Mouse (Mus musculus) heart, adult 2 months (tissue): ENCODE data around the gene Parg. TPM values are rescaled to one million over a fixed set of nuclear protein-coding genes. Genes with fewer than 3 reads are reported as not detected.

Source experiments
- DNase-seq, 2 experiments: peaks; one replicate each; pipeline ENCODE4 v3.0.0; 2021
- H3K27ac ChIP-seq: fragments of 200-600 bp; 2 replicates; pipeline ENCODE4 v1.8.1; 2022
- H3K27me3 ChIP-seq: fragments of 200-500 bp; 2 replicates; pipeline ENCODE4 v1.6.1; 2012; ENCODE audit warnings: mild to moderate bottlenecking, low read length, inconsistent platforms, mixed read lengths; ENCODE audit not compliant: control insufficient read depth, insufficient read depth
- H3K36me3 ChIP-seq: fragments of 200-500 bp; 2 replicates; pipeline ENCODE4 v1.6.1; 2012; ENCODE audit warnings: low read length, inconsistent platforms; ENCODE audit not compliant: control insufficient read depth, insufficient read depth
- H3K4me1 ChIP-seq: fragments of 200-500 bp; 2 replicates; pipeline ENCODE4 v1.6.1; 2011; ENCODE audit warnings: low read length; ENCODE audit not compliant: control insufficient read depth, insufficient read depth
- H3K4me3 ChIP-seq: fragments of 200-600 bp; 2 replicates; pipeline ENCODE4 v1.8.1; 2022
- H3K79me2 ChIP-seq: fragments of 200-500 bp; replicated peaks from 2 replicates; pipeline ENCODE4 v1.6.1; 2012; ENCODE audit warnings: mild to moderate bottlenecking, inconsistent platforms, low read length, moderate library complexity, mixed read lengths; ENCODE audit not compliant: control insufficient read depth, insufficient read depth
- H3K9ac ChIP-seq: fragments of 200-500 bp; 2 replicates; pipeline ENCODE4 v1.6.1; 2012; ENCODE audit warnings: low read depth, mild to moderate bottlenecking, control low read depth, inconsistent platforms, low read length, mixed read lengths
- CTCF ChIP-seq: fragments of 200-600 bp; IDR thresholded peaks from 2 replicates; pipeline ENCODE4 v1.8.1; 2022; ENCODE audit warnings: antibody characterized with exemption, mild to moderate bottlenecking, moderate library complexity
- EP300 ChIP-seq: fragments of 200-500 bp; IDR thresholded peaks from 2 replicates; pipeline ENCODE4 v1.6.1; 2011; ENCODE audit warnings: low read depth, low read length, control low read depth; ENCODE audit not compliant: insufficient read depth
- POLR2A ChIP-seq: fragments of 200-500 bp; IDR thresholded peaks from 2 replicates; pipeline ENCODE4 v1.6.1; 2011; ENCODE audit warnings: mild to moderate bottlenecking, low read depth, low read length, control low read depth; ENCODE audit not compliant: insufficient read depth
- WGBS: fragments of 180-500 bp; shearing (Covaris S2); methylation state at CpG from one replicate; pipeline ENCODE4 v1.1.7; 2018; 5-methylcytosine and 5-hydroxymethylcytosine counted together
- intact Hi-C: fragments of 180-260 bp; cut with DNase I; formaldehyde crosslinking; loops from one replicate; pipeline ENCODE4 v1.15.1; 2025
- polyA plus RNA-seq: library from polyadenylated mRNA; depleted of rRNA; stranded (reverse); fragments of >200 nt; gene quantifications from 2 replicates; pipeline ENCODE4 v1.2.3, GENCODE M21; 2012
- total RNA-seq, 2 experiments: library from RNA; stranded (reverse); gene quantifications; 2 replicates each; pipeline ENCODE4 v1.2.3; 2021

Gene Parg
- total and polyA plus RNA-seq, 3 experiments = 3.7 to 21.2 (median 20.0) TPM

- no peak for DNase-seq
- H3K9ac ChIP-seq = no peak overlapping the region
- no peaks in the 10 kb centered on the region for H3K4me1 ChIP-seq
- H3K4me3 ChIP-seq = no peak overlapping the region
- TF ChIP-seq EP300 (no peak), POLR2A (no peak), CTCF (no peak)
- H3K36me3 ChIP-seq = peaks cover 3% of the 10 kb centered on the region; the same call in 1 of the 2 replicates
- 67% methylated on average over 2 of the region's 2 CpGs for WGBS
- intact Hi-C loops = no loop called here
- no peaks in the 10 kb centered on the region for H3K27me3 ChIP-seq
- H3K27ac ChIP-seq = no peak overlapping the region
- no peaks in the 10 kb centered on the region for H3K79me2 ChIP-seq
Observed at GRCm38 (mm10) chr14:32268999-32269398, 67.2 kb downstream of the Parg start.

- no peaks in the 10 kb centered on the region for H3K4me1 ChIP-seq
- DNase-seq = no peak
- 94% methylated on average over 4 of the region's 4 CpGs for WGBS
- H3K79me2 ChIP-seq = no peaks in the 10 kb centered on the region
- no peak overlapping the region for H3K27ac ChIP-seq
- TF ChIP-seq EP300 (no peak), CTCF (peak; percentile 15; the same call in 1 of the 2 replicates)
- H3K36me3 ChIP-seq = peaks cover 3% of the 10 kb centered on the region; the same call in 1 of the 2 replicates
- intact Hi-C loops = no loop called here
- H3K27me3 ChIP-seq = no peaks in the 10 kb centered on the region
- H3K4me3 ChIP-seq = no peak overlapping the region
- H3K9ac ChIP-seq = no peak overlapping the region
Observed at GRCm38 (mm10) chr14:32269589-32269988, 67.8 kb downstream of the Parg start.

- DNase-seq = no peak
- no peaks in the 10 kb centered on the region for H3K79me2 ChIP-seq
- WGBS = 76% methylated on average over 12 of the region's 12 CpGs
- TF ChIP-seq POLR2A (no peak), EP300 (no peak), CTCF (no peak)
- H3K27ac ChIP-seq = no peak overlapping the region
- intact Hi-C loops = no loop called here
- H3K27me3 ChIP-seq = no peaks in the 10 kb centered on the region
- no peaks in the 10 kb centered on the region for H3K4me1 ChIP-seq
- no peak overlapping the region for H3K9ac ChIP-seq
- H3K4me3 ChIP-seq = no peak overlapping the region
- H3K36me3 ChIP-seq = no peaks in the 10 kb centered on the region
Observed at GRCm38 (mm10) chr14:32301622-32302021, 99.9 kb downstream of the Parg start.

GRCm38 (mm10) chr14:32302423-32302822 is 100.7 kb downstream of the Parg start:
- no peak overlapping the region for H3K27ac ChIP-seq
- TF ChIP-seq CTCF = no peak
- no peak for TF ChIP-seq POLR2A
- H3K36me3 ChIP-seq = no peaks in the 10 kb centered on the region
- no peak for DNase-seq
- WGBS = 91% methylated on average over 7 of the region's 7 CpGs
- H3K4me1 ChIP-seq = no peaks in the 10 kb centered on the region
- no peaks in the 10 kb centered on the region for H3K27me3 ChIP-seq
- H3K9ac ChIP-seq = no peak overlapping the region
- no peak overlapping the region for H3K4me3 ChIP-seq
- no peaks in the 10 kb centered on the region for H3K79me2 ChIP-seq
- intact Hi-C loops = no loop called here

- Histone ChIP-seq H3K4me1 (no peaks in the 10 kb centered on the region), H3K27me3 (no peaks in the 10 kb centered on the region), H3K79me2 (no peaks in the 10 kb centered on the region), H3K36me3 (no peaks in the 10 kb centered on the region), H3K4me3 (no peak overlapping the region), H3K9ac (no peak overlapping the region), H3K27ac (no peak overlapping the region)
- intact Hi-C loops = no loop called here
- no peak for TF ChIP-seq EP300
- TF ChIP-seq POLR2A = no peak
- no peak for TF ChIP-seq CTCF
- 79% methylated on average over 8 of the region's 8 CpGs for WGBS
- no peak for DNase-seq
Observed at GRCm38 (mm10) chr14:32304921-32305320, 103.2 kb downstream of the Parg start.

GRCm38 (mm10) chr14:32309876-32310275 is 108.1 kb downstream of the Parg start:
- no peak overlapping the region for H3K4me3 ChIP-seq
- H3K36me3 ChIP-seq = no peaks in the 10 kb centered on the region
- TF ChIP-seq POLR2A (no peak), EP300 (no peak), CTCF (peak; percentile 59)
- H3K79me2 ChIP-seq = no peaks in the 10 kb centered on the region
- intact Hi-C loops = no loop called here
- H3K9ac ChIP-seq = no peak overlapping the region
- peak; percentile 40 to 61 for DNase-seq
- H3K27me3 ChIP-seq = no peaks in the 10 kb centered on the region
- 53% methylated on average over 8 of the region's 8 CpGs for WGBS
- no peaks in the 10 kb centered on the region for H3K4me1 ChIP-seq
- H3K27ac ChIP-seq = no peak overlapping the region

GRCm38 (mm10) chr14:32311381-32312035 is 109.8 kb downstream of the Parg start:
- TF ChIP-seq EP300 (no peak), CTCF (no peak), POLR2A (no peak)
- no peaks in the 10 kb centered on the region for H3K79me2 ChIP-seq
- DNase-seq = no peak
- intact Hi-C loops = no loop called here
- H3K27me3 ChIP-seq = no peaks in the 10 kb centered on the region
- no peak overlapping the region for H3K27ac ChIP-seq
- H3K9ac ChIP-seq = no peak overlapping the region
- H3K36me3 ChIP-seq = no peaks in the 10 kb centered on the region
- H3K4me3 ChIP-seq = no peak overlapping the region
- 89% methylated on average over 2 of the region's 2 CpGs for WGBS
- H3K4me1 ChIP-seq = no peaks in the 10 kb centered on the region
